Mouse (Mus musculus) lung, adult 2 months (tissue): ENCODE data around the gene Pea15a.

Experiments used
- CTCF ChIP-seq: fragments of 200-500 bp; IDR thresholded peaks from 2 replicates; pipeline ENCODE4 v1.5.1; 2011; ENCODE audit warnings: mild to moderate bottlenecking, low read length, control low read depth; ENCODE audit not compliant: insufficient read depth
- POLR2A ChIP-seq: fragments of 200-500 bp; IDR thresholded peaks from 2 replicates; pipeline ENCODE4 v1.6.1; 2011; ENCODE audit warnings: low read depth, mild to moderate bottlenecking, control low read depth, low read length, borderline replicate concordance; ENCODE audit errors: extremely low read depth

- no peak for TF ChIP-seq CTCF
- no peak for TF ChIP-seq POLR2A
These were observed 15.0 kb downstream of the Pea15a start for GRCm38 (mm10) chr1:172191578-172191977.
